Mouse (Mus musculus): ENCODE results near the gene Vps8.

Gene Vps8

DNA sequence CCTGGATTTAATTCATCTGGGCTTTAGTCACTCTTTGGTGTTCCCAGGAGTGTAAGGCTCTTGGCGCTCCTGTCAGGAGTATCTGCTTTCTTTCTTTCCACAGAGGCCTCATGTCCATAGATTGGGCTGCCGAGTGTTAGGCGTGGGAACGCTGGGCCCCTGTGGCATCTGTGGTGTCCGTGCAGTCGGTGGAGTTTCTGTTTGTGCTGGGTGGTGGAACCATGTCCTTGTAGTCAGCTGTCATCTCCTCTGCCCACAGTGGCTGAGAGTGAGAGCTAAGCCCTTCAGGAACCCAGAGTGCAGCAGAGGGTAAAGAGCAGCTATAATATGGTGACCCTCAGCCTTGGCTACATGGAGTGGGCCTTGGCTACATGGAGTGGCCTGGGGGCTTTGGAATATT lies 140.4 kb downstream of the Vps8 start:
- DNase-seq = no peak

DNA sequence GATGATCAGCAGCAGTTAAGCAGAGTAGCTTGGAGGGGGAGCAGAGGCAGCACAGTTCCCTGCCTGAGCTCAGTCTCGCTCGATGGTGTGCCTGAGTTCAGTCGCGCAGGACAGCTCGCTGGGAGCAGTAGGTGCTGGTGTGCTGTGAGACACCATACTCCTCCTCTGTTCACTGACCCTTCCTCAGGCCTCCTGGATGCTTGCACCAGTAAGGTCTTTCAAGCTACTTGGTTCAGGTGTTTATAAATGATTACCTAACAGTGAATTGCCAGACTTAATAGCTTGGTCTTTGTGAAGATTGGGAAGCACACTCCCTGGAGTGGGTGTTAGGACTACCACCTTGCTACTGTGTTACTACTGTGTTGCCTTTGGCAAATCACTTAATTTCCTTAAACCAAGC lies 144.2 kb downstream of the Vps8 start:
- DNase-seq = no peak

DNA sequence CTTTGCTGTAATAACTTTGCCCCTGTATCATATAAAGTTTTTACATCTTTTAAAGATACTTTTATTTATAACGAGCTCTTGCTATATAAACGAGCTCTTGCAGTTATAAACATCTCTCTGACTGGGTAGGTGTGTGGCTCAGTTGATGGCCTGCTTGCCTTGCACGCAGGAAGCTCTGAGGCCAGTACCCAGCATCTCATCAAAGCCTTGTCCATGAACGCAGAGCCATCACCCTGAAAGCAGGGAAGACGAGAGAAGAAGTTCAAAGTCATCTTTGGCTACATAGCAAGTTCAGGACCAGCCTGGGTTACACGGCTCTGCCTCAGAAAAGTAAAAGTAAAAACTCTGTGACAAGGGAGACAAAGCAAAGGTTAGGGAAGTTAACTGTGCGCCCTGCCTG lies 147.0 kb downstream of the Vps8 start:
- no peak for DNase-seq

DNA sequence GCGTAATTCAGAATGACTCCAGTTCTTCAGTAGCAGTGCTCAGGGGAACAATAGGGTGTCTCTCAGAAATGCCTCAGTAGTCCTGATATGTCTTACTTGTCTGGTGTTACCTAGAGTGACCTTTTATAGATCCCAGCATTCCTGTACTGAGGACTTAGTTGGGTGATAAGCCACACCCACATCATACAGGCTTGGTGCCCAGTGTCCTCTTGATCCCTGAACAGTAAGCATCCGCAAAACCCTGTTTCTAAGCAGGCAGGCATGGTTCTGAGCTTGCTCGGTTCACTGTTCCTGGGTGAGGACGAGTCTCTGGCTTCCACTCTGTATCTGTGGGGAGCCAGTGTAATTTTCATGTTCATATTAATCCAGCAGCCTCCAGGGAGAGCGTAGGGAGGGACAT lies 147.9 kb downstream of the Vps8 start:
- no peak for DNase-seq

DNA sequence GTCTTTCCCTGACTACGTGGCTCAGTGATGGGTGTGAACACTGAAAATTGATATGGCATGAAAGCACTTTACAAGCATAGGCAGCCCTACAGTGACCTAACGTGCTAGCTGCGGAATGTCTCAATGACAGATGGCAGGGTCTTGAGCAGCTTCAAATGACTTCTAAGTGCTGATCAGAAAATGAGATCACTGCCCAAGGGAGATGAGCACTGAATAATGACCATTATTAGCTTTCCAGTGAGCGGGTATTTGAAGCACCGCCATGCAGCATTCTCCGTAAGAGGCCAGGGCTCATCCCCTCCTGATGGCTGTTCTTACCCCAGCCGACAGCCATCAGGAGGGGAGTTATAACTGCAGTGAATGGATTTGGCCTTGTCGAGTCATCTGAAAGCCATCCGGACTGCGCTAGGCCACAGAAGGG lies 153.1 kb downstream of the Vps8 start:
- DNase-seq = no peak

DNA sequence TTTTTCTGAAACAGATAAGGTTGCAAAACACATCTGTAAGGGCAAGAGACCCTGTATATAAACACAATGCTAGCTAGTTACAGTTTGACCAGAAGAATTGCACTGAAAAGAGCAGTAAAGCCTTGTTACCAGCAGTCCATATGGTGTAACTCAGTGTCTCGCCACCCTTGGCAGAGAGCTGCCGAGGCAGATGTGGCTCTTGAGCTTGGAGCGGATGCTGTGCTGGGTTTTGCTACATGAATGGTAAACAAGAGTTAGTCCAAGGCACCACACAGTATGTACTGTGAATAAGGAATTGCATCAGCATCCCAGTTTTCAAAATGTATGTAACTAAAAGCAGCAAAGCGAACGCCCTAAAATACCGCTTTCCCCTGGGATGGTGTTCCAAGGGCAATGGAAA lies 166.2 kb downstream of the Vps8 start:
- DNase-seq = no peak

DNA sequence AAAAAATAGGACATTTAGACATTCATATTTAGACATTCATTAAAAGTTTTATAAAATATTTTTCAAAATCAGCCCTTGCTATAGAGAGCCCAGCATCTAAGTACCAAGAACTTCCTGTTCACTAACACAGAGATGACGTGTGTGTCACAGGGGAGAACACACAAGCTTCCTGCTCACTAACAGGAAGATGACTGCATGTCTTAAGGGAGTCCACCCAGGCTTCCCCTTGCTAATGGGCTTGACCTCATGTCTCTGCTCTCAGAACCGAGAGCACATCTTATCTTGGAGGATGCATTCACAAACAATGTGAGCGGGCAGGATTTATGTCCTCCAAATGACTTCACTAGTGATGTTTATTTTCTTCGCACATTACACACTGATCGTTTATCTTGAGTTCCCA lies 167.9 kb downstream of the Vps8 start:
- no peak for DNase-seq

DNA sequence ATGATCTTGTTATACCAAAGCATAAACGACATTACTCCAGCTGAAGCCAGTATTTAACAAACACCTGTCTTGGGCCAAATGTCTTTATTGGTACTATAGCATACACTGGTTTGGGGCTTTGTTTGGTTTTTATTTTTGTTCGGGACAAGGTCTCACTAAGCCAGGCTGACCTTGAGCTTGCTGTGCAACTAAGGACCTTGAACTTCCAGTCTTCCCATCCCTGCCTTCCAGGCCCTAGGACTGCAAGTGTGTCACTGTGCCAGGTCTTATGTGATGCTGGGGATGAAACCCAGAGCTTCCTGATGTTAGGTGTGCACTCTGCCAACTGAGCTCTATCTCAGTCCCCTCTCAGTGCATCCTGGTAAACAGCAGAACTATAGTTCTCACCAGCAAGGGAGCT lies 168.6 kb downstream of the Vps8 start:
- DNase-seq = no peak

DNA sequence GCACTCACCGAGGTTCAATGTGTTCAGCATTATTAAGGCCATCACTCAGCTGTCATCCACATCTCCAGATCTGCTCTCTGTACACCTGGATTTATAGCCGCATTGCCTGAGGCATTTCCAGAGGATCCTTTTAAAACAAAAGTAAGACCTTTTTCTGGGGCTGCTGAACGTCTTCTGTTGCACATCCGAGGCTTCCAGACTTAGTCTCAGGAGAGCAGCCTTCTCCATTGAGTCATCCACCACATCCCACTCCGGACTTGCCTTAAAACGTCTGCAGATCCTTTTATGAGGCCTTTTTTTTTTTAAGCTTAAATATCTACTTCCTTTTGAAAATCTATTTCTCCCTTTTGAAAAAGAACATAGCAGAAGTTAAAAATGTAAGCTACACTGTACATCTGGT lies 172.6 kb downstream of the Vps8 start:
- no peak for DNase-seq

DNA sequence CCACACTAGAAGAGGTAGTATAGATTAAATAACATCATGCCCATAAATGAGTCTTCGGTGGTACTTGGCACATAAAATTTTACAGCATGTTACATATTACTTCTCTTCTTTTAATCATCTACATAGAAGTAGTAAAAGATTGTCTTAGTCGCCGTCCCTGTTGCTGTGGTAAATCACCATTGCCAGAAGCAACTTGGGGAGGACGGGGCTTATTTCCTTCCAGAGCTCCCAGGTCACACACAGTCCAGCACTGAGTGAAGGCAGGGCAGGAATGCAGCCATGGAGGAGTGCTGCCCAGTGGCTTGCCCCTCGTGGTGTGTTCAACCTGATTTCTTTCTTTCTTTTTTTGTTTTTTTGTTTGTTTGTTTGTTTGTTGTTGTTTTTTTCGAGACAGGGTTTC lies 181.4 kb downstream of the Vps8 start:
- DNase-seq = no peak

DNA sequence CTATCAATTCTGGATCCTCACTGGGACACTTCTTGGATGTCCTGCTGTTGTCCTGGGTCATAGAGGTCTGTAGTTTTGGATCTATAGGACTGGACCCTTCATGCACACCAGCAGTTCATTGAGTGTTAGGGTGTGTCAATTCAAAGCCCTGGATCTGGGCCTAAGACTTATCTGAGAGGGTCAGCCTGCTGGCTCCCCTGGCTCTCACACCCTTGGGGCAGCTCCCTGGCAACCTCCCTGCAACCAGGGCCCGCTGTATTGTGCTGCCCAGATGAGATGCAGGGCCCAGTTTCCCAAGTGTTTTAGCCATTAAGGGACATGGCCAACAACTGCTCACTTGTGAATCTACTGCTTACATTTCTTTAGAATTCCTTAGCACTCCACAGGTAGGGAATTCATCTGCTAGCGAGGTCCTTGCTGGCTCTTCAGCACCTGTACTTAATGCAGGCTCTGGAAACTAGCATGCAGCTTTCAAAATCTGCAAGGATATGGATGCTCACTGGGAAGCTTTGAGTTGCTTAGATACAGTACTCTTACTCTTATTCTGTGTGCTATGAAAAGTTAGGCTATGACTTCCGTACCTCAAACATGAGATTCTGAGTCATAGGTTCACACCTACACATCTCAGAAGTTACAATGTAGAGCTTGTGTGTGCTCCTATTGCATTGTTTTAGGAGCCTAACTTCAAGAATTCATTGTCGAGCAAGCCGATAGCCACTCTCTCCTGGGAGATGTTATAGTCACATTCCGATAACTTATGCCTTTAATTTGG lies 183.5 kb downstream of the Vps8 start:
- DNase-seq = no peak

DNA sequence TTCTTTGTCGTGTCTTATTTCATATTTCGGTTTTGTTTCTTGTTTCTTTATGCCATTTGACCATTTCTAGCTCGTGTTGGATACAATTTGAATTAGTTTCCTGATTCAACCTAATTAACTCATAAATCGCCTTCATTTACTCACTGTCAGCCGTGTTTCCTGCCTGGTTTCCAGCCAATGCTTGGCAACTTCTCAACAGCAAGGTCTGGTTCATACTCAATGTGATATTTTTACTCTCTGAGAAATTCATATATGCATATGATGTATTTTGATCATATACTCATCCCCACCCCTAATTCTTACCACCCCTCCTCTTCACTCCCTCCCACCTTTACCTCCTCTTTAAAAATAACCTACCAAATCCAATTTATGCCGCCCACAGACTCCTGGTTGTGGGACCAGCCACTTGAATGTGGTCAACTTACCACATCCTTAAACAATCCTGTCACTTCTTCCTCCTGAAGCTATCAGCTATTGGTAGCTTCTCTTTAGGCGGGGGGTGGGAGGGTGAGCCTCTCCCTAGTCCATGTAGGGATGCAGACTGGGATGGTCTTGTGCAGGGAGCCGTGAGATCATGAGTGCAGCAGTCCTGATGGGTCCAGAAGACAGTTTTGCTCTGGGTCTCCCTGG lies 184.2 kb downstream of the Vps8 start:
- no peak for DNase-seq

DNA sequence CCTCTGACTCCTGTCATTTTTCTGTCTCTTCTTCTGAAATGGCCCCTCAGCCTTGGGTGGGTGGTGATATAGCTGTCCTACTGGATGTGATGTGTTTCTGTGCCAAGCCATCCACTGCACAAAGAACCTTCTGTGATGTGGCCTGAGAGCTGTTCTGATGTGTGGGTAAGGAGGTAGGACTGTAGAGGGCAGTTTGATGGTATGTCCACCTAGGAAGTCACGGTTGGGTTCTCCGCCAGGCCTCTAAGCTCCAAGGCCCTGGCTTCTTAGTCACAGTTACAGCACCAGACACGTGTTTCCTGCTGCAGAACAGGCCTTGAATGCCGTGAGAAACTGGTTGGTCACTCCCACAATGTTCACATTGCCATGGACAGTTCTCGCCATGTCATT lies 184.7 kb downstream of the Vps8 start:
- no peak for DNase-seq

DNA sequence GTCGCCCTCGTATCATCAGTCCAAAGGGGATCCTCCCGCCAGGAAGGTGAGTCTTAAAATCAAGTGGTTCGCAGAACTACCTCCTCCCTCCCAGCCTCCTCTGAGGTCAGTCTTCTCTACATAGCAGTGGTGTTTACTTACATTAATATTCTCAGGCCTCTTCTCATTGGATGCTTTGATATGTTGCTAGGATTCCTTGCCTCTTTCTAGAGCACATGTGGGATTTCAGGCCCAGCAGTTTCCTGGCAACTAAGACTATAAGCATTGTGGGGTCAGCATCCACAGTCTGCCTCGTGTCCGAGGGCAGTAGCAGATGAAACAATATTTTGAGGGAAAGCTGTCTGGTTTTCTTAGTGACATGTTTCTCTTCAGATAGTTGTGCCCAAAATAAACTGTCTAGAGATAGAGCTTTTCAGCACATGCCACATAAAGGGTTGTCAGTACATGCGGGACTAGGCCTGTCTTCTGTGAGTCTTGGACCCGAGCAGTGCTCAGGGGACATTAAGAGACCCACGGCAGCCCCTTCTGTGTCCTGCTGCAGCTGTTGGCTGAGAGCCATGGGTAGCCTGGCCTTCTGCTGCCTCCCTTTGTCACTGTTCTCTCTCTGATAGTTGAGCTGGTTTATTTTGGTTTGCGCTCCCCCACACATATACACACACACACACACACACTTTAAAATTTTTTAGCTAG lies 185.4 kb downstream of the Vps8 start:
- DNase-seq = no peak

DNA sequence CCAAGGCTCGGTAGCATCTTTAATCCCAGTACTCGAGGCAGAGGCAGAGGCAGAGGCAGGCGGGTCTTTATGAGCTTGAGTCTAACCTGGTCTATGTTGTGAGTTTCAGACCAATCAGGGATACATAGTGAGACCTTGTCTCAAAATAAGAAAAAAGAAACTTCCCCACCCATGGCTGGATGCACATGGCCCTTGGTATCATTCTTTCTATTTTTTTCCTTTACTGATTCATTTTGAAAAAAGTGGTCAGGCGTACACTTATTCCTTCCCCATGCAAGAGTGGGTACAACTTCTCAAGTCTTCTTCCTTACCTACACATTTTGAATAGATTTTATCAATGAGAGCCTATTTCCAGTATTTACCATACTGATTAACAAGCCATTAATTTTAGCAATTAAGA lies 187.6 kb downstream of the Vps8 start:
- no peak for DNase-seq

DNA sequence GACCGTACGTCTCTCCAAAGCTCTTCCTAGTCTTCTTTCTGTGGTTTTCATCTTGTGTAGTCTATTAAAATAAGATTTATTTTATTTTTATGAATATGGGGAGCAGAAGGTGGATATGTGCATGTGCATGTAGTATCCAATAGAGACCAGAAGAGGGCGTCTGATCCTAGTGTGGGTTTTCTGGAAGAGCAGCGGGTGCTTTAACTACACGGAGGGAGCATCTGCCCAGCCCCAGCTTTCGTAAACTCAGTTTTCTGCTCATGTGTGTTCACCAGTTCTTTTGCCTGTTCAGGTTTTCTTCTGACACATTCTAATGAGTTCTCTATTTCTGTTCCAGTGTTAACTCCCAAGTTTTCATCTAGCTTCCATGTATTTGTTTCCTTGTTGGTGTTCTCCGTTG lies 192.9 kb downstream of the Vps8 start:
- peak; percentile 17 for DNase-seq

DNA sequence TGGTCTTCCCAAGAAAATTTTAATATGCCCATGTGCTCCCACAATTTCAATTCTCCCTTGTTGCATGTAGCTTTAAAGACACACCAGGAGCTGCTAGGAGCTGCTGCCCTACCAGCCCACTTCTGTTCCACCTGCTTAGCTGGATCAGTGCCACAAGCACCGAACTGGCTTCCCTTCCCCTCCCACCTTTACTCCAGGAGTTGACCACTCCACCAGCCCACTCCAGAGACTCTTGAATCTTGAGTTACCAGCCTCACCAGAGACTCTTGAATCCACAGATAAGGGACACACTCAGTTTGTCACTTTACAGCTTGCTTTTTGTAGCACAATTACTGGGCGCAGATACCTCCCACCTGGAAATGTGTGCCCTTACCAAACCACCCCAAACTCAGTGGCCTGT lies 197.7 kb downstream of the Vps8 start:
- no peak for DNase-seq

DNA sequence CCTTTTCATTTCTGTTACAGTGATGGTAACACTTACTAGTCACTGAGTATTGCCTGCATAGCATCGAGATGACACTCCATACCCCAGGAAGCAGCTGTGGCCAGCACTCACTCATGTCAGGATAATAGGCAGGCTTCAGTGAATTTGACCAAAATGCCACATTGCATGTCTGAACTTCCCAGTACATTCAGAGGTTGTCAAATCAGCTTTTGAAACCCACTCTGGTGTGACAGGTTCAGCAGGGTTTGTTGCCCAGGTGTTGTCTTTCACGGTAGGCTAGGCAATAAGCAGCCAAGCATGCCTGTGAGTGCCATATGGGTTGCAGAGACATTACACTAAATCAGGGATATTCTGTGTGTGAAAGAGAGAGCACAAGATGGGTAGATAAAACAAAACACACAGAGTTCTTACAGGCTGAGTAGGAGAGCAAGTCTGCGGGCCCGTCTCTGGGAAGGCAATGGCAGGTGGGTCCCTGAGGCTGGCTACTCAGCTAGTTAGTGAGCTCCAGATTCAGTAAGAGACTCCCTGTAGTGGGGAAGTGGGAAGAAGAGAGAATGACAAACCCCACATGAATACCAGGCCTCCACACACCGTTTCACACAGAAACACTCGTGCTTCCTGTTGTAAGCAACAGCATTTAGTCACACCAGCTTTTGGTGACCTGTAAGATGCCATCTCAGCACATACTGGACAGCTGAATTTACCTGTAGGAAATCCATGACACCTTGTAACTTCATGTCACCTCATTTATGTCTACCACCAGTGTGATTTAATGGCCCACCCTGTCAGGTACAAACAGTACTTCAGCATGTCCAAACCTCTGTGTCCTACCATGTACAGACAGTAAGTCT lies 203.1 kb downstream of the Vps8 start:
- DNase-seq = peak; percentile 38

DNA sequence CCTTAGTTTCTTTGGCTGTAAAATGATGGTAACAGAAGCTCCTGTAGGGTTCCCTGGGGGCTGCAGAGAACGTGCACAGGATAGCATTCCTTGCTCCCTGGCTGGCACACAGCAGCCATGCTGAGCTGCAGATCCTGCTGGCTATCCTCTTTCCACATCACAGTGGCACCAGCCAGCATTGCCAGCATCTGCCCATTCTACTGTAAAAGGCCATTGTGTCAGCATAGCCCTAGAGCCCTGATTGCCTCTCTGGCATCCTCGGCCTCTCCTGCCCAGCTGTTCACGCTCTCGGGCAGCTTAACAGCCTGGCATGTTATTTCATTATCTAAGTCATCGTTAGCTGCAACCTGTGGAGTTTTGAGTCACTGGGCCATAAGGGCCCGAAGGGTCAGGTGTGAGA lies 204.3 kb downstream of the Vps8 start:
- DNase-seq = peak; percentile 23

DNA sequence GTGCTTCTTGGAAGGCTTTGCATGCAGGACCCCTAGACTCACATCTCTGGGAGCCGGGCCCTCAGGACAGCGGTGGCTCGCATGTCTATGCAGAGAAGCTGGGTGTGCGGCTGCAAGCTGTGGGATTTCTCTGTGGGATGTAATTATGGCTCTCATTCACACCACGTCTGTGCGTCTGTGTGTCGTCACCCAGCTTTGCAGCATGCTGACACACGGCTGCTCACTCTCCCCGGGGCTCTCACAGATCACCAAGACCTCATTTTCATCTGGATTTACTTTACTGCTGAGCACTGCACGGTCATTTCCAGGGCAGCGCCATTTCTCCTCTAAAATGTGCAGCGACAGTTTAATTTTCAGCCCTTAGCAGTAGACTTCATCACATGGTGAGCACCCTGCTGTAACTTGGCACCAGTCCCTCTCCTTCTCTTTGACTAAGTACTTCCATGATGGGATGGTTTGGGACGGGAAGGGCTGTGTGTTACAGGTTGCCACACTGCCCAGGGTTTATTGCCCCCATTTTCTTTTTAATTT lies 205.2 kb downstream of the Vps8 start:
- DNase-seq = no peak

DNA sequence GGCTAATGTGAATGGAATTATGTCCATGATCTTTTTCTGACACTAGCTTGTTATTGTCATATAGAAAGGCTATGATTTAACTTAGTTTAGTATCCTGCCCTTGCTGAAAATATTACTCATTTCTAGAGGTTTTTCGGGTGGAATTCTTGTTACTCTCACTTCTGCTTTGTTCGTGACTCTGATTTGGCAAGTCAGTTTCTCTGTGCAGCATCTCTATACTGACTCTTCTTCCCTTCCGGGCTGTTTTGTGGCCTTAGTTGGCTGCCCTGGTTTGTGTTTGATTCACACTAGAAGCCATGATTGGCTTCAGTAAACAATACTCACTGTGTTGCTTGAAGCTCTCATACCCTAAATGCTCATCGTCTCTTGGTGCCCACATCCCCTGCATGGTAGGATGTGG lies 207.7 kb downstream of the Vps8 start:
- DNase-seq = no peak

DNA sequence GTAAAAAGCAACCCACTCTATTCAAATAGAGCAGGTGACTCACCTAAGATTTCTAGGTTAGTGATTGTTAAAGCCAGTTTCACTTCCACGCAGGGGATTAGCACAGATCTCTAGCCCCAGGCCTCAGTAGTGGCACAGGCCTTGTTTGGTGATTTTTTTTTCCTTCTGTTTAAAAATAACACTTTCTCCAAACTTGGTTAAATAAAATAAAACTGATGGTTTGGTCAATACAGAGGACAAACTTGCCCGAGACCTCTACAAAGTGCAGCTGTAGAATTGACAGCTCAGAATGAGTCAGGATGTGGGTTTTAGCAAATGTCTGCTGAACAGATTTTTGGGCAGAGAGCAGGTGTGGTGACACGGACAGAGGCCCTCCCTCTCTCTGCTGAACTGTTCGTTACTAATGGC lies 208.9 kb downstream of the Vps8 start:
- DNase-seq = no peak

DNA sequence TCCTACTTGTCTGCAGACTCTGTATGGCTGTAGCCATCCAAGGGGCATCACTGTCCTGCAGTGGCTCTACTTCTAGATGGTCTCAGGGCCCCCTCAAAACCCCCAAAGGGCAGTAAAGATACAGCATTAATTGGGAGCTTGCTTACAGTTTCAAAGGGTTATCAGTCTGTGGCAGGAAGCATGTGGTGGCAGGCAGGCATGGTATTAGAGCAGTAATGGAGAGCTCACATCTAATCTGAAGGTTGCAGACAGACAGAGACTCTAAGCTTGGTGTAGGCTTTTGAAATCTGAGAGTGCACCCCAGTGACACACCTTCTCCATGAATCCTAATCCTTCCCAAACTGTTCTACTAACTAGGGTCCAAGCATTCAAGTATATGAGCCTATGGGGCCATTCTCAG lies 211.5 kb downstream of the Vps8 start:
- DNase-seq = no peak

All from cerebellum, adult 9-11 months (tissue).